Mouse (Mus musculus): ENCODE measurements at regions not wholly inside any gene's neighbourhood (a gene's known extent, or its start where the extent isn't known, plus 50 kb on each side); places are given as distances from the start of the nearest gene placed in this dataset.

DNA sequence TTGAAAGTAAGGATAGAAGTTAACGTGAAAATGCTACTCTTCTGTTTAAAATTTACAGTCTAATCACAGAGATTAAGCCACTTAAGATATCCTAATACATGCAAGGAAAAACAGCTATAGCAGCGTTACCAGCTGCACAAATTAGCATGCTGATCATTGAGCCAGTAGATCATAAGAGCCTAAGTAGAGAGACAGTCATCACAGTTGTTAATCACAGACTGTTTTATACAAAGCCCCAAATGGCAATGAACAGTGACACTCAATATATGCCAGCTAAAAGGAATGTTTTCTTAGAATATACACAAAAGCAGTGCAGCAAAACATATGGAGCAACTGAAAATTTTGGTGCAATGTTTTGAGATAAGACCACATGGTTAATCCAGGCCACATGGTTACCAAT is 64.7 kb upstream of the Ppp1r3a start:
- DNase-seq, result no peak

DNA sequence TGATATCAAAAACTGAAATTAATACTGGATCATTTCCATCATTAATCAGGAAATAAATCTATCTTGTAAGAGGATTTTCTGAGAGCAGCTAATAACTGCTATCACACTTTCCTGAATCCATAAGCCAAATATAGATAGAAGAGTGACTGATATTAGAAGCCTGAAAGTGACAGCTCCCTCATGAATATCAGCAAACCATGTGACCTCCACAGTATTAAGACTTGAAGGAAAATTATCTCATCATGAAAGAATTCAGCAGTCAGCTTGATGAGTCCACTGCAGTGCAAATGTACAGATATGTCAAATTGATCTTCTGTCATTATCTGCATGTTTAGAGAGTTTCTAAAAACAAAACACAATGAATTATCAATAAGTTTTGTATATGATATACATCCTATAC is 69.7 kb upstream of the Ppp1r3a start:
- DNase-seq, result no peak

DNA sequence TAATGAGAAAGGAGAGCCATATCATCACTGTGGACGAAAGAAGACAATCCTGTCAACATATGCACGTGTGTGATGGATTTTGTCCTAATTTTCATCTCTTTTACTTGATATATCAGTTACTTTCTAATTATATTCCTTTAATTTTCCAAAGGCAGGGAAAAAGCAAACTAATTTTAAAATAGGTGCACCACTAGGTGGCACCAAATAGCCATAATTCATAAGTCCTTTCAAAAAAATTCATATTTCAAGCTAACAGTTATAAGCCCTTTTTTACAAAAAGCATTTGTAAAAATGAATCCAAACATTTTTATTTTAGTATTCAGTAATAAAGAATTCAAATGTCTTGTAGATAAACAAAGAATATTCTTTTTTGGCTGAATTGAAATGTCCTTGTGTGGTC is 62.2 kb upstream of the Foxp2 start:
- peak; percentile 25 for DNase-seq
